Mouse (Mus musculus) liver, embryonic 12.5 days (tissue): ENCODE results near the gene Pomp. TPM values are rescaled to one million over a fixed set of nuclear protein-coding genes. Genes with fewer than 3 reads are reported as not detected.

ENCODE experiments used
- ATAC-seq: fragments of 200-750 bp; cut with Nextera tagmentation; 2 replicates; pipeline ENCODE4 v1.8.0; 2017; ENCODE audit warnings: moderate number of reproducible peaks, mild to moderate bottlenecking, moderate library complexity
- H3K27ac ChIP-seq: fragments of 300-500 bp; sonication (generic); 2 replicates; pipeline ENCODE4 v1.5.1; 2016; ENCODE audit warnings: mild to moderate bottlenecking
- H3K27me3 ChIP-seq: fragments of 300-500 bp; sonication (generic); replicated peaks from 2 replicates; pipeline ENCODE4 v1.6.1; 2016; ENCODE audit warnings: mild to moderate bottlenecking, moderate library complexity
- H3K36me3 ChIP-seq: fragments of 300-500 bp; sonication (generic); 2 replicates; pipeline ENCODE4 v1.6.1; 2016; ENCODE audit warnings: mild to moderate bottlenecking, moderate library complexity
- H3K4me1 ChIP-seq: fragments of 300-500 bp; sonication (generic); 2 replicates; pipeline ENCODE4 v1.6.1; 2016
- H3K4me2 ChIP-seq: fragments of 300-500 bp; sonication (generic); 2 replicates; pipeline ENCODE4 v1.6.1; 2016; ENCODE audit warnings: mild to moderate bottlenecking, moderate library complexity
- H3K4me3 ChIP-seq: fragments of 300-500 bp; sonication (generic); 2 replicates; pipeline ENCODE4 v1.5.1; 2016; ENCODE audit warnings: mild to moderate bottlenecking, moderate library complexity
- H3K9ac ChIP-seq: fragments of 300-500 bp; sonication (generic); 2 replicates; pipeline ENCODE4 v1.6.1; 2016; ENCODE audit warnings: mild to moderate bottlenecking, moderate library complexity
- H3K9me3 ChIP-seq: fragments of 300-500 bp; sonication (generic); replicated peaks from 2 replicates; pipeline ENCODE4 v1.6.1; 2016; ENCODE audit warnings: mild to moderate bottlenecking, moderate library complexity
- WGBS: fragments of 180-500 bp; shearing (Covaris S2); methylation state at CpG from one replicate; pipeline ENCODE4 v1.1.7; 2016; ENCODE audit not compliant: insufficient replicate concordance; 5-methylcytosine and 5-hydroxymethylcytosine counted together
- polyA plus RNA-seq: library from polyadenylated mRNA; unstranded; fragments of >200 nt; fragmentation: Nextera tagmentation; extraction: Ambion mirVana; gene quantifications from 2 replicates; pipeline ENCODE4 v1.2.1, GENCODE M21; 2016

Pomp gene
- polyA plus RNA-seq, 1 experiment from 2014 or later = 309 TPM

DNA sequence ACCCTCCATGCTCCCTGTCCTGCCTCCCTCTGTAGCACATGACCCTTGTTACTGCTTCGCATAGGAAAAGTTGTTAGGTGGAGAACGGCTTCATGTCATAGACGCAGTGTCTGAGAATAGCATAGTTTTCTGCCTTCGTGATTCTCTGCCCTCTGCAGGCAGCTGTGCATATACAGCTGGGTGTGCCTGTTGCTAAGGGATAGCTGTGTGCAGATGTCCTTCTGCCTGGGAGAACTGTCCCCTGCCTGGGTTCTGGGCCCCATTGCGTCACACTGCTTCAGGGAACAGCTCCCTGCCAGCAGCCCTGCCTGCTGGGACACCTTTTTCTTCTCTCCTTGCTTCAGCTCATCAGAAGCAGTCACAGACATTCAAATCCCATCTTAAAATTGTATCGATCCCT, 9.3 kb downstream of the Pomp start:
- no peak overlapping the region for H3K4me2 ChIP-seq
- no peak overlapping the region for H3K9ac ChIP-seq
- H3K4me1 ChIP-seq = peaks cover 29% of the 10 kb centered on the region
- H3K27ac ChIP-seq = no peak overlapping the region
- WGBS = 76% methylated on average over 6 of the region's 6 CpGs
- no peak overlapping the region for H3K4me3 ChIP-seq
- H3K27me3 ChIP-seq = no peaks in the 10 kb centered on the region
- ATAC-seq = no peak
- no peaks in the 10 kb centered on the region for H3K9me3 ChIP-seq
- H3K36me3 ChIP-seq = peaks cover 100% of the 10 kb centered on the region

DNA sequence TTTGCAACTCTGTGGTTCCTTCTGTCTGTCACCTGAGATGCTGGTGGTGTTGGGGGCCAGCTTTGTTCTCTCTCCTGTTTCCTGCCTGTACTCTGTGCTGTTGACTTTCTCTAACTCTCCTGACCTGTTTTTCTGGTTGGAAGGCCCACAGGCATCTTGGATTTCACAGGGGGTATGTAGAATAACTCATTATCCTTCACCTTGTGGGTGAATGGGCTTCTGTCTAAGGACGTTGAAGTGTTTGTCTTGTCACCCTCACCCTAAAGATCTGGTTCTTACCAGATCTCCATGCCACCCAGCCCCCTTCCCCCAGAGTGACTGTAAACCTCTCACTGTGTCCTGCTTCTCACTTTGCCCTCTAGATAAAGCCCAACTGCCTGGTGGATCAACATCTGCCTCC, 10.0 kb downstream of the Pomp start:
- Histone ChIP-seq H3K4me3 (no peak overlapping the region), H3K27ac (no peak overlapping the region), H3K4me2 (no peak overlapping the region), H3K27me3 (no peaks in the 10 kb centered on the region), H3K9ac (no peak overlapping the region), H3K36me3 (peaks cover 100% of the 10 kb centered on the region), H3K4me1 (peaks cover 33% of the 10 kb centered on the region), H3K9me3 (no peaks in the 10 kb centered on the region)
- no peak for ATAC-seq
- 54% methylated on average over 1 of the region's 1 CpGs for WGBS

DNA sequence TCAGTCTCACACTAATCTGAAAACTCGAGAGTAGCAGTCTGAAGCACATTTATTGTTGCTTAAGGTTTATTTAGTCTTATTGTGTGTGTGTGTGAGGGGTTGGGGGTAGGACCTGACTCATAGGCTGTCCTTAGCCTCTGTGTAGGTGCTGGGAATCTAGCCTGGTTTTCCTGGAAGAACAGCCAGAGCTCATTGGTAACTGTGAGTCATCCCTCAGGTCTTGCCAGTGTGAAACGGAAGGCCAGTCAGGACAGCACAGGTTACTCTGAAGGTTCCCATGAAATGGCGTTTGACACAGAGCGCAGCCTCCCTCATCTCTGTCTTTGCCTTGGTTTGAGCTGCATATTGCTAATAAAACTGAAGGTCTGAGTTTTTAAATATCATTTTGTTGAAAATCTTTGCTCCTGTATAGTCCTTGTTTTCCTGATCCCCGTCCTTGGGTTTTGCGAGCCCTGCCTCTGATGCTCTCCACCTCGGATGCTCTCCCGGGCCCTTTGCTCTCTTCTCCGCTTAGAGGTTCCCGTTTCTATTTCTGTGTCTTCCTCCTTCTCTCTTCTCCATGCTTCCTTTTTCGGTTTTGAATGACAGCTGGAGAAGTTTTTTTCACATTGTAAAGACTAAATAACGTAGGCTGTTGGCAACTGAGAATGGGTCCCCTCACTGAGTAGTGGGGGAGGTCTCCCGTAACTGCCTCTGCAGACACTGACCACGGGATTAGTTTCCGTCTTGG, 11.0 kb downstream of the Pomp start:
- no peak for ATAC-seq
- Histone ChIP-seq H3K27me3 (no peaks in the 10 kb centered on the region), H3K4me1 (peaks cover 31% of the 10 kb centered on the region), H3K36me3 (peaks cover 100% of the 10 kb centered on the region), H3K9me3 (no peaks in the 10 kb centered on the region), H3K4me2 (no peak overlapping the region), H3K4me3 (no peak overlapping the region), H3K27ac (no peak overlapping the region), H3K9ac (no peak overlapping the region)
- 62% methylated on average over 15 of the region's 15 CpGs for WGBS

DNA sequence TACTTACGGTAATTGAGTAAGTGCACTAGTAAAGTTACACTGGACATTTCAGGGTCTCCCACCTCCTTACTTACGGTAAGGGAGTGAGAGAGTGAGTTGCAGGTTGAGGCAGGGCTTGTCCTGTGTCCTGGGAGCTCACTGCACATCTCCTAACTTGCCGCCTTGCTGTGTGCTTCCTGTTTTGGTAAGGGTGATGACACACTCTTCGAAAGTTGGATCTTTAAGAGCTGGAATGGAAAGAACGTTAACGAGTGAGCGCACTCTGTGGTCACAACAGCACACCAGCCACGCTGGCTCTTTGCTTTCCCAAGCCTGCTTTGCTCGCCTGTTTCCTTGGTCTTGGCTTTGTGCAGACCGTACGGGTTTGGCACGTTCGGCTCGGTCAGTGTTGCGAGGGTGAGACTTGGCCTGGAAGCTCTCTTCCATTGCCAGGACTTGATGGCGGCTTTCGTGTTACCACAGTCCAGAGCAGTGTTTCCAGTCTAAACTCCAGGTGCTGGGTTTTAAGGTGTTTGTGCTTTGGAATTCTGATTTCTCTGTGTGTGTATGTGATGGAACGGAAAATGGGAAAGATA, 14.3 kb downstream of the Pomp start:
- peaks cover 99% of the 10 kb centered on the region for H3K36me3 ChIP-seq

DNA sequence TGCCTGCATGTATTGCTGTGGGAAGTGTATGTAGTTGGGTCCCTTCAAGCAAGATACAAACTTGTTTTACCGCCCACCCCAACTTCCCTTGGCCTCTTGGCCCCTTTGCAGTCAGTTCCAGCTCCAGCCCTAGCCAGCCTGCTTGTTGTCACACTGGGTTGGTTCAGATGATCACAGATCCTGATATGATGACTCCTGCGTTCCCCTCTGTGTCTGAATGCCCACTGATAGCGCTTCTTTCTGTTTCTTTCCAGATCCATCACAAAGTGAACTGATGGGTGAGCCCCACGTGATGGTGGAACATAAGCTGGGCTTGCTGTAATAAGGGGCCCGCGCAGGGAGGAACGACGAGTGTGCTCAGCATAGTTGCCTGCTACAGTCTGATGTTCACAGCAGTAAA, 14.9 kb downstream of the Pomp start:
- Histone ChIP-seq H3K9me3 (no peaks in the 10 kb centered on the region), H3K4me3 (no peak overlapping the region), H3K4me2 (no peak overlapping the region), H3K36me3 (peaks cover 99% of the 10 kb centered on the region), H3K27me3 (no peaks in the 10 kb centered on the region), H3K27ac (no peak overlapping the region), H3K9ac (no peak overlapping the region), H3K4me1 (peaks cover 25% of the 10 kb centered on the region)
- ATAC-seq = peak; percentile 58
- 70% methylated on average over 8 of the region's 8 CpGs for WGBS

More for the DNA sequence above, 14.3 kb downstream of the Pomp start:
- H3K9me3 ChIP-seq = no peaks in the 10 kb centered on the region
- H3K27ac ChIP-seq = no peak overlapping the region
- no peak for ATAC-seq
- WGBS = 85% methylated on average over 18 of the region's 18 CpGs
- H3K9ac ChIP-seq = no peak overlapping the region
- H3K4me1 ChIP-seq = peaks cover 23% of the 10 kb centered on the region
- no peak overlapping the region for H3K4me2 ChIP-seq
- H3K27me3 ChIP-seq = no peaks in the 10 kb centered on the region
- H3K4me3 ChIP-seq = no peak overlapping the region

DNA sequence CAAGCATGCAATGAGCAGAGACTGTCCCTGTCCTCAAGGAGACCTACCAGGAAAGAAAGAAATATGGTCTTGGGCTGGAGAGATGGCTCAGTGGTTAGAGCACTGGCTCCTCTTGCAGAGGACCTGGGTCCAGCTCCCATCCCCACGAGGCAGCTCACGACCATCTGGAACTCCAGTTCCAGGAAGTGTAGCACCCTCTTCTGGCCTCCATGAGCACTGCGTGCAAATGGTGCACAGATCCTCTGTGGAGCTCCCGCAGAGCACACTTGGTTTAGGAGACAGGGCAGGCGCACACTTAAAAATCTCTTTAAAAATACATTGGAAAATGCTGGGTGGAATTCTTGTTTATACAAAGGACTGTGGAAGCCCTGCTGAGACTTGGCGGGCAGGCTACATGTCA, 17.3 kb downstream of the Pomp start:
- Histone ChIP-seq H3K27ac (no peak overlapping the region), H3K9me3 (0 out of 2 replicates have a peak, but pooled peaks cover 4% of the 10 kb centered on the region), H3K27me3 (no peaks in the 10 kb centered on the region), H3K4me2 (no peak overlapping the region), H3K4me1 (peaks cover 23% of the 10 kb centered on the region), H3K9ac (no peak overlapping the region), H3K4me3 (no peak overlapping the region), H3K36me3 (peaks cover 98% of the 10 kb centered on the region)
- 79% methylated on average over 6 of the region's 6 CpGs for WGBS
- no peak for ATAC-seq

DNA sequence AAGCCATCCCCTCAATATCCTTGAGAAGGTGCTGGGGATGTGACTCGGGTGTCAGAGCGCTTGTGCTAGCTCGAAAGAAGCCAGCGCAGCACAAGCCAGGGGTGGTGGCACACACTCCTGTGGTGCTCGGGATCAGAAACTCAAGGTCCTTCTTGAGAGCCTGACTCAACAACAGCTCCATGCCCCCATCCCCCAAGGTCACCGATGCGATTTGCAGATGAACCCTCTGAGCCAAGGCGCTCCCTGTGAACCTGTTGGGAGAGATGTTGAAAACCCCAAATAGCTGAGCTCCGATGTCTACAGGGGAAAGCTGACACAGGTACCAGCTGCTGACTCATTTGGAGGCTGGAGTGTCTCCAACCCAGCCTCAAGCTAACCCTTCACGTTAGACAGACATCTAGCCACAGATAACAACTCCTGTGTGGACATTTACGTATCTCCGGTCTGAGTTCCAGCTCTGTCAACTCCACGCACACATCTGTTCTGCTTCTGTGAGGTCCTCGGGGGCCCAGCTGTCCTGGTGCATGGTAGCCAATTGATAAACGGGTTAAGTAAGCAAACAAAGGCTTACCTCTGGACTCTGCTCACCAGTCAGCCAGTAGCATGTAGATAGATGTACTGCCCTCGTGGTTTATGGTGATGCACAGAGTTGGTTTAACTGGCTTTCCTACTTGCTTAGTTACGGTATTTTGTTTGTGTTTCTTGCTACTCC, 19.9 kb downstream of the Pomp start:
- WGBS = 73% methylated on average over 17 of the region's 17 CpGs
- Histone ChIP-seq H3K9me3 (0 out of 2 replicates have a peak, but pooled peaks cover 4% of the 10 kb centered on the region), H3K27ac (0 out of 2 replicates have a peak overlapping the region, but pooled peaks have one; percentile 30), H3K4me2 (no peak overlapping the region), H3K4me1 (peaks cover 12% of the 10 kb centered on the region), H3K4me3 (no peak overlapping the region), H3K9ac (no peak overlapping the region), H3K36me3 (peaks cover 93% of the 10 kb centered on the region), H3K27me3 (no peaks in the 10 kb centered on the region)
- ATAC-seq = peak; percentile 59

DNA sequence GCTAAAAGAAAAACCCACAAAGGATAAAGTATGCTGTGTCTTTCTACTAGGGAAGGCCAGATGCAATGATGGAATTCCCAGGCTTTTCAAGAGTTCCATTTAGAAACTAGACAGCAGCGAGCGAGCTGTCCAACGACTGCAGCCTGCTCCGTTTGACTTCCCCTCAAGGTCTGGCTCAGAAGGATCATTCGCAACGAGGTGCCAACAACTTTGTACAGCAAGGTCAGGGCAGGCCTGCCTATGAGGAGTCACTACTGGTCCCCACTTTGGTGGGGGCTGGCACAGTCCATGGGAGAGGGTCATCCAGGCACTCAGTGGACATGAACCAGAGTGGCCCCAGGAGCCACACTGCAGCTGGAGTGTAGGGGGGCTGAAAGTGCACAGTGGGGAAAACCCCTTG, 23.3 kb downstream of the Pomp start:
- H3K4me3 ChIP-seq = no peak overlapping the region
- 0 out of 2 replicates have a peak, but pooled peaks cover 4% of the 10 kb centered on the region for H3K9me3 ChIP-seq
- 89% methylated on average over 6 of the region's 6 CpGs for WGBS
- no peak overlapping the region for H3K4me2 ChIP-seq
- no peaks in the 10 kb centered on the region for H3K27me3 ChIP-seq
- H3K9ac ChIP-seq = no peak overlapping the region
- no peak for ATAC-seq
- peaks cover 83% of the 10 kb centered on the region for H3K36me3 ChIP-seq
- no peak overlapping the region for H3K27ac ChIP-seq
- H3K4me1 ChIP-seq = peaks cover 16% of the 10 kb centered on the region

DNA sequence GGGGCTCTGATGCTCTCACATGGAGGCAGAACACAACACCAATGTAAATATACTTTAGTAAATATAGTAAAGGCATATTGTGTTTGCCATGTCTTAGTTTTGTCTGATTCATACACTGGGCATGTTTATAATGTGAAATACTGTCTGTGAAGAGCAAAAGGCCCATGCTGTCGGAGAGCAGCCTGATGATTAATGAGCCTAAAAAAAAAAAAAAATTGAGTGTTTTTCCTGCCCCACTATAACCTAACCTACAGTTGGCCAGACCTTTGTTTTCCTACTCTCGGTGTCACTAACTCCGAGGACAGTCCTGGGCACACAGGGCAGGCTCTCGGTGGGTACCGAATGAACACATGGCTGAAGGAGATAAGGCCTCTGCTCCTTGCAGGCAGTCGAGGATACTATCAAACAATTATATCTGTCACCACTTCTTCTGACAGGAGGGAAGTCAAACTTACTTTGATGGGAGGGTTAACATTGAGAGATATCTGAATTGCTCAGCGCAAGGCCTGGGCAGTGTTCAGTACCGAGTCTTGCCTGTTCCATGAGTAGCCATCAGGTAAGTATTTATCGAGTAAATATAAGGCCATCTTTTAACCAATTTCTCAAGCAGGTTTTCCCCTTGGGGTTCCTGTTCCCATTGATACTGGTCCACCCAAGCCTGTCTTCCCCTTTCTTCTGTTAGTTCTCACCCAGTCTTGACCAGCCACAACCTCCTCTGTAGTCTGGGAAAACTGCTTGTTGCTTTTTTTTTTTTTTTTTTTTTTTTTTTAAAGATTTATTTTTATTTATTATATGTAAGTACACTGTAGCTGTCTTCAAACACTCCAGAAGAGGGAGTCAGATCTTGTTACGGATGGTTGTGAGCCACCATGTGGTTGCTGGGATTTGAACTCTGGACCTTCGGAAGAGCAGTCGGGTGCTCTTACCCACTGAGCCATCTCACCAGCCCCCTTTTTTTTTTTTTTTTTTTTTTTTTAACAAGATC, 28.3 kb downstream of the Pomp start:
- H3K9ac ChIP-seq = no peak overlapping the region
- WGBS = 20% methylated on average over 10 of the region's 12 CpGs
- no peaks in the 10 kb centered on the region for H3K27me3 ChIP-seq
- no peak overlapping the region for H3K4me3 ChIP-seq
- peak overlapping the region; percentile 82 for H3K27ac ChIP-seq
- H3K4me1 ChIP-seq = peaks cover 51% of the 10 kb centered on the region
- H3K4me2 ChIP-seq = peak overlapping the region; percentile 41
- H3K9me3 ChIP-seq = no peaks in the 10 kb centered on the region
- H3K36me3 ChIP-seq = peaks cover 43% of the 10 kb centered on the region
- ATAC-seq = peak; percentile 94

DNA sequence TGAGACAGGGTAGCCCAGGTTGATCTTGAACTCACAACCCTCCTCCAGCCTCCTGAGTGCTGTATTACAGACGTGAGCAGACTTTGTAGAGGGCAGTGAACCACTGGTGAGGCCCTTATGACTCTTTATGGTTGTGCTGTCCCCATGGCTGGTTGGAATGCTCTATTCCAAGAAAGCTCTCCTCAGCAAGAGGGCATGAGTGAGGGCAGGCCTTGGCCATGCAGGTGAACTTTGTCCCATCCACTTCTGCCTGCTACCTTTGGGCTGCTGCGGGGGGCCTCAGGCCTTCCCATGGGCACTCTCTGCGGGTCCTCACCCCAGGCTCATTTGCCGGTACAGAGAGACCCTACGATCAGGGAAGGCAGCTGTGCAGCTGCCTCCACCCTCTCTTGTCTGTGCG, 32.5 kb downstream of the Pomp start:
- Histone ChIP-seq H3K4me2 (peak overlapping the region; percentile 82), H3K4me1 (peaks cover 72% of the 10 kb centered on the region), H3K9me3 (no peaks in the 10 kb centered on the region), H3K27me3 (no peaks in the 10 kb centered on the region; the same call in 1 of the 2 replicates), H3K9ac (peak overlapping the region; percentile 87; the same call in 1 of the 2 replicates), H3K27ac (peak overlapping the region; percentile 89), H3K4me3 (peak overlapping the region; percentile 69), H3K36me3 (peaks cover 6% of the 10 kb centered on the region)
- 28% methylated on average over 6 of the region's 6 CpGs for WGBS
- no peak for ATAC-seq

DNA sequence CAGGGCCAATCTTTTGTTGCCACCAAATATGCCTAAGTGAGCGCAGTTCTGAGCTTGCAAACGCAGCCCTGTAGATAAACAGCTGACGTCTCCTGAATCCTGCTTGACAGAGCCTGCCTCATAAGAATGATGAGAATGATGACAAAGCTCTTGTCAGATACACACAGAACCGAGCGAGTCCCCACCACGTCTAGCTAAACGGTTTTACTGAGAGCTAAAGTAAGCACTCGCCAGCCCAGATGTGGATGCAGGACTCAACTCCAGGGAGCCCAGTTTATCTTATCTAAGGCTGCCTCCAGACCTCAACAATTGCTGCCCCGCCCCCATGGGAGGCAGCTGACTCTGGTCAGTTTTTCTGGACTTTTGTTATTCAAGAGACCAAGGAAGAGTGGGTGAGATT, 32.9 kb downstream of the Pomp start:
- Histone ChIP-seq H3K4me1 (peaks cover 68% of the 10 kb centered on the region), H3K9ac (peak overlapping the region; percentile 87), H3K4me2 (peak overlapping the region; percentile 82), H3K9me3 (no peaks in the 10 kb centered on the region), H3K27ac (peak overlapping the region; percentile 89), H3K27me3 (no peaks in the 10 kb centered on the region; the same call in 1 of the 2 replicates), H3K36me3 (peaks cover 6% of the 10 kb centered on the region), H3K4me3 (peak overlapping the region; percentile 69)
- ATAC-seq = peak; percentile 18
- 4% methylated on average over 9 of the region's 9 CpGs for WGBS
